Mouse (Mus musculus) telencephalon, adult 2 months (tissue): Measurements from ENCODE around the gene Fbxl4.
"Not testable (repeated sequence)": the region's sequence is repeated elsewhere in the genome, so short reads cannot be mapped to it uniquely, and the experiment has no call there.

Source experiments
- DNase-seq: peaks from one replicate; pipeline ENCODE4 v3.0.0-alpha.2; 2011; ENCODE audit warnings: low read depth, low spot score

Gene Fbxl4

GRCm38 (mm10) chr4:22357266-22357930 lies at the start of gene Fbxl4:
Gene Fbxl4, plus strand, starts transcription at chr4:22357543.
- DNase-seq = peak; percentile 65

GRCm38 (mm10) chr4:22314564-22314963 lies 42.8 kb upstream of the Fbxl4 start:
- DNase-seq = peak; percentile 1

- DNase-seq = no peak
These were observed 14.3 kb upstream of the Fbxl4 start for GRCm38 (mm10) chr4:22342816-22343573.

GRCm38 (mm10) chr4:22349086-22349485 lies 8.3 kb upstream of the Fbxl4 start:
- not testable (repeated sequence) for DNase-seq

GRCm38 (mm10) chr4:22357931-22358300 lies 573 bp downstream of the Fbxl4 start:
- no peak for DNase-seq

GRCm38 (mm10) chr4:22358487-22358886 lies 1.1 kb downstream of the Fbxl4 start:
- no peak for DNase-seq

GRCm38 (mm10) chr4:22367368-22367767 lies 10.0 kb downstream of the Fbxl4 start:
- DNase-seq = no peak

- DNase-seq = no peak
These were observed 21.2 kb downstream of the Fbxl4 start for GRCm38 (mm10) chr4:22378516-22378915.

- DNase-seq = no peak
These were observed 23.3 kb downstream of the Fbxl4 start for GRCm38 (mm10) chr4:22380646-22381045.

- DNase-seq = no peak
These were observed 26.4 kb downstream of the Fbxl4 start for GRCm38 (mm10) chr4:22383528-22384265.

- no peak for DNase-seq
These were observed 32.7 kb downstream of the Fbxl4 start for GRCm38 (mm10) chr4:22390045-22390444.

- DNase-seq = peak; percentile 35
These were observed 35.6 kb downstream of the Fbxl4 start for GRCm38 (mm10) chr4:22392777-22393473.

GRCm38 (mm10) chr4:22395404-22395803 lies 38.1 kb downstream of the Fbxl4 start:
- DNase-seq = no peak

GRCm38 (mm10) chr4:22396484-22397000 lies 39.2 kb downstream of the Fbxl4 start:
- no peak for DNase-seq

GRCm38 (mm10) chr4:22397003-22397402 lies 39.7 kb downstream of the Fbxl4 start:
- DNase-seq = no peak

- DNase-seq = no peak
These were observed 44.7 kb downstream of the Fbxl4 start for GRCm38 (mm10) chr4:22402032-22402431.

- no peak for DNase-seq
These were observed 45.6 kb downstream of the Fbxl4 start for GRCm38 (mm10) chr4:22402930-22403329.

- no peak for DNase-seq
These were observed 63.3 kb downstream of the Fbxl4 start for GRCm38 (mm10) chr4:22420627-22421026.

GRCm38 (mm10) chr4:22422400-22422799 lies 65.1 kb downstream of the Fbxl4 start:
- no peak for DNase-seq

GRCm38 (mm10) chr4:22428150-22428549 lies 70.8 kb downstream of the Fbxl4 start:
- DNase-seq = no peak

- no peak for DNase-seq
These were observed 112.2 kb downstream of the Fbxl4 start for GRCm38 (mm10) chr4:22469575-22469974.
